Mouse (Mus musculus) CH12.LX (cell line): ENCODE data around the gene Sclt1.

Source experiments
- CTCF ChIP-seq, 2 experiments: IDR thresholded peaks in 1 of 2; conservative IDR thresholded peaks in 1 of 2; 2 replicates each; pipeline ENCODE4 v1.5.1; 2011 to 2012; ENCODE audit warnings: low read depth in 2 of 2, low read length in 2 of 2, improper control_type of control experiment in 1 of 2, inconsistent platforms in 1 of 2, mild to moderate bottlenecking in 1 of 2, moderate library complexity in 1 of 2
- MAX ChIP-seq: IDR thresholded peaks from 2 replicates; pipeline ENCODE4 v1.6.1; 2011; ENCODE audit warnings: low read length, improper control_type of control experiment
- MEF2A ChIP-seq: IDR thresholded peaks from 2 replicates; pipeline ENCODE4 v1.6.1; 2014; ENCODE audit warnings: low read depth, mild to moderate bottlenecking, inconsistent platforms, low read length, improper control_type of control experiment, borderline replicate concordance
- ZC3H11A ChIP-seq: IDR thresholded peaks from 2 replicates; pipeline ENCODE4 v1.6.1; 2012; ENCODE audit warnings: low read depth, mild to moderate bottlenecking, inconsistent platforms, low read length, improper control_type of control experiment

GRCm38 (mm10) chr3:41605601-41606329, 136.5 kb downstream of the Sclt1 start:
- TF ChIP-seq MEF2A (no peak), MAX (no peak), ZC3H11A (no peak), CTCF (conservative IDR thresholded peaks at IDR 0.05 in 1 of 2, IDR thresholded peaks at IDR 0.05 in 1 of 2; ENCODE audit: low read depth in 2 of 2, low read length in 2 of 2) (no peak; a peak in 1 of 4 replicates)
